Mouse (Mus musculus) ES-E14 (cell line): ENCODE results near the gene Chaf1a.

ENCODE experiments used
- MAFK ChIP-seq: IDR thresholded peaks from 2 replicates; pipeline ENCODE4 v1.6.1; 2014; ENCODE audit warnings: mild to moderate bottlenecking, low read depth, low read length, inconsistent platforms; ENCODE audit not compliant: insufficient read depth
- ZC3H11A ChIP-seq: IDR thresholded peaks from 2 replicates; pipeline ENCODE4 v1.6.1; 2012; ENCODE audit warnings: low read depth, mild to moderate bottlenecking, inconsistent platforms, low read length, borderline replicate concordance

DNA sequence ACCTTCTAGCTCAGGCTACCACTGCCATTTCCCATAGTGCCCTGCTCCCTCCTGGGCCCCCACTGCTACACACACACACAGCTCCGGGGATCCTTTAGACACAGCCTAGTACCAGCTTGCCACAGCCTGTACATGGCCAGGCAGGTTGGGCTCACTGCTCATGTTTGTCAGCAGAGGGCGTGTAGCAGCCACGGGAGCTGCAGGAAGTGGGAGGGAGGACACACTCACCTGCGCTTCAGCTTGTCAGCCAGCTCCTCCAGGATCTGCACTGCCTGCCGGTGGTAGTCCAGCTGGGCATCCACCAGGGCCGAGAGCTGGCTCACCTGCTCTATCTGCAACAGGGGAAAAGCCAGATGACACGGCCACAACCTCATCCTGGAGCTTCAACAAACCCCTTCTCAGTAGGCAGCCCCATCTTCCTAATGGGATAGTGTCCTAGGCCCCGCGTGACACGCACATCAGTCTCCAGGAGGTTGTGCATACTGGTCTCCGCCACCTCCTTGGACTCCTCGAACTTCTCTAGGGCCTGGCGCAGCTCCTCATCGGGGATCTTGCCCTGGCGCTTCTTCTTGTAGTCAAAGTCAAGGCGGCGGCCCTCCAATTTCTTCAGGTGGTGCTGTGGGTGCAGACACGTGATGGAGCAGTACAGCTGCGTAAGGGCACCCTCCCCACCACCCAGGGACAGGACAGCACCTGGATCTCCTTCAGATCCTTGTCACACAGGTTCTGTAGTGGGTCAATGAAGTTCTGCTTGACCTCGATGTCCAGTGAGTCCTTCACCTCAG, 21.7 kb upstream of the Chaf1a start:
- TF ChIP-seq ZC3H11A (no peak), MAFK (no peak)
